Mouse (Mus musculus): Measurements from ENCODE around the gene Pck1.
A peak's percentile ranks its signal among the peaks of the same experiment; 100 is the strongest.
"Not testable (repeated sequence)": the region's sequence is repeated elsewhere in the genome, so short reads cannot be mapped to it uniquely, and the experiment has no call there.

Gene Pck1

GRCm38 (mm10) chr2:173152436-173153151 lies at the start of gene Pck1:
Gene Pck1, plus strand, starts transcription at chr2:173153048.
- no peak for DNase-seq

DNA sequence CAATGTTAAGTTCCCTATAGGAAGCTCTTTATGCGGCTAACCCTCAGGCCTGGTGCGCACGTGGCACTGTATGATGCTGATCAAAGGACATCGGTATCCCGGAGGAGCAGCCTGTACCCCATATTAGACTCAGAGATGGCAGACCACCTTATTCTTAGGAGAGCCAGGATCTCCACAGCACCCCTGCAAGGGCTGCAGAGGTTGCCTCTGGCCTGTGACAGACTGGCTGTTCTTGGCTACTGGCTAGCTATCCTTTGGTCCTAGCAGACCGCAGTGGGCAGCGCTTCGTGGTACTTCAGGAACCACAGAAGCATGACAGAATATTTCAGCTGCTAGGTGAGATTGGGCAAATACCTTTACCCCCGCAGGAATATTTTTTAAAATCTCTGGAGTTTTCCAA lies 46.4 kb upstream of the Pck1 start:
- no peak for DNase-seq

DNA sequence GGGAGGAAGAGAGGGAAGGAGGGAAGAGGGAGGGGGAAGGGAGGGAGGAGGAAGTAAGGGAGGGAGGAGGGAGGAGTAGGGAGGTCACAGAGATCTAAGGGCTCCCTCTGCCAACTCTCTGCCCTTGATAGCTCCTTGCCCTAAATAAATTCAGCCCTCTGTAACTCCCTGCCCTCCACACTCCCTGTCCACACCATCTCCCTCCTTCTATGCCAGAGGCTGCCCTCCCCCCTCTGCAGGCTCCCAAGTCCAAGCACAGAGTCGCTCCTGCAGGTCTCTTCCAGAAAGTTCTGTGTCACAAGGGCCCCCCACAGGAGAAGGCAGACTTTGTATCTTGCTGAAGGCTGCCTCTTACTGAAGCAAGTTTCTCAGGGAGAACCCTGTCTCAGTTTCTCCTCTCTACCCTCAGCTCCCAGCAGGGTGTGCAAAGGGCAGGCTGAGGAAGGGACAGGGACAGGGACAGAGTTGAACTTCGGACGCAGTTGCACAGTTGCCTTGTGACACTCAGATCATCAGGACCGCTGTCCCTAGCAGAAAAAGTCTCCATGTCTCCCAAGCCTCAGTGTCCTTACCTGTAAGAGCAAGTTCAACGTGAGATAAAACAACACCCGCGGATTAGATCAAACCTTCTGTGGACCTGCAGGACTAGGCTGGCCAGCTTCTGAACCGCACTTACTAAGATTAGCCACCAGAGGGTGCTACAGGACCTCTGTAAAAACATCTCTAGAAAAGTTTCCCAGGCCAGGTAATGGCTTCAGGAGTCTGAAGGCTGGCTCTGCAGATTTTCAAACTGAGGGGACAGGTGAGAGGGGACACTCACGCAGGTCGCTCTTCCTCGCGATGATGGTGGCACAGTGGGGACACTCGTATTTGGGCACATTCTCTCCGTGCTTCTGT lies 45.7 kb upstream of the Pck1 start:
- DNase-seq: peak; percentile 62

DNA sequence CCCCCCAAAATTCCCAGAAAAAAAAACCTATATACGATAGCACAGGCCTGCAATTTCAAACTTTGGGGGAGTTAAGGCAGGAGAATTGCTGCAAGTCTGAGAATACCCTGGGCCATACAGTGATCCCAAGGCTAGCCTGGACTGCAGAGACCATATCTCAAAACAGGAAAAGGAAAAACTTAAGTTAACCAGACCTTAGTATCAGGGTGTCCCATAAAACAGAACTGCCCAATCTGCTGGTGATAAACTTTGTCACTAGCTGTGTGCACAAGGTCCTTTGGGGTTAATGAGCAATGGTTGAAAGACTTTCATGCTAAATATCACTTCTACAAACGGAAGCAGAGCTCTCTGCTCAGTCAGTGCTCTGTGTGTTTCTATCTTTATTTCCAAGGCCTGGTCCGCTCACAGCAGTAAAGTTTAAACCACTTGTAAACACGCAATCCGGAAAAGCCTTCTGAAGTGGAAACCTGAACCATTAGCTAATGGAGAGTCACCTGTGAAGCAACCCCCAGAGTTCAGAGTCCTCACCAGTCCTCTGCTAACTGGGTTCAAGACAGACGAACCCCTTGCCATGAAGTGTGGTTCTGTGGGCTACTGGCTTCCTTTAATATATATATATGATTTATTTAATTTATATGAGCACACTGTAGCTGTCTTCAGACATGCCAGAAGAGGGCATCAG lies 44.2 kb upstream of the Pck1 start:
- DNase-seq: no peak

GRCm38 (mm10) chr2:173109510-173109909 lies 43.3 kb upstream of the Pck1 start:
- DNase-seq: no peak

GRCm38 (mm10) chr2:173110571-173110970 lies 42.3 kb upstream of the Pck1 start:
- no peak for DNase-seq

DNA sequence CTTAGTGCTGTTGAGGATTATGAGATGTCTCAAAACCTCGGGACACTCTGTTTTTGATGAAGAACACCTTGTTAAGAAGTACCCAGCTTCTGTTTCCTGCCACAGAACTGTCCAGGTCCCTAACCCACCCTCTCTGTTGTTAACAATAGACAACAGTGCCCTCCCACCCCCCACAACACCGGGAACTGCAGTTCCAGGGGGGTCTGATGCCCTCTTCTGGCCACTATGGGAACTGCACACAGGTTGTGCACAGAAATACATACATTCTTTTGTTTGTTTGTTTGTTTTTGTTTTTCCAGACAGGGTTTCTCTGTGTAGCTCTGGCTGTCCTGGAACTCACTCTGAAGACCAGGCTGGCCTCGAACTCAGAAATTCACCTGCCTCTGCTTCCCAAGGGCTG lies 39.1 kb upstream of the Pck1 start:
- not testable (repeated sequence) for DNase-seq

DNA sequence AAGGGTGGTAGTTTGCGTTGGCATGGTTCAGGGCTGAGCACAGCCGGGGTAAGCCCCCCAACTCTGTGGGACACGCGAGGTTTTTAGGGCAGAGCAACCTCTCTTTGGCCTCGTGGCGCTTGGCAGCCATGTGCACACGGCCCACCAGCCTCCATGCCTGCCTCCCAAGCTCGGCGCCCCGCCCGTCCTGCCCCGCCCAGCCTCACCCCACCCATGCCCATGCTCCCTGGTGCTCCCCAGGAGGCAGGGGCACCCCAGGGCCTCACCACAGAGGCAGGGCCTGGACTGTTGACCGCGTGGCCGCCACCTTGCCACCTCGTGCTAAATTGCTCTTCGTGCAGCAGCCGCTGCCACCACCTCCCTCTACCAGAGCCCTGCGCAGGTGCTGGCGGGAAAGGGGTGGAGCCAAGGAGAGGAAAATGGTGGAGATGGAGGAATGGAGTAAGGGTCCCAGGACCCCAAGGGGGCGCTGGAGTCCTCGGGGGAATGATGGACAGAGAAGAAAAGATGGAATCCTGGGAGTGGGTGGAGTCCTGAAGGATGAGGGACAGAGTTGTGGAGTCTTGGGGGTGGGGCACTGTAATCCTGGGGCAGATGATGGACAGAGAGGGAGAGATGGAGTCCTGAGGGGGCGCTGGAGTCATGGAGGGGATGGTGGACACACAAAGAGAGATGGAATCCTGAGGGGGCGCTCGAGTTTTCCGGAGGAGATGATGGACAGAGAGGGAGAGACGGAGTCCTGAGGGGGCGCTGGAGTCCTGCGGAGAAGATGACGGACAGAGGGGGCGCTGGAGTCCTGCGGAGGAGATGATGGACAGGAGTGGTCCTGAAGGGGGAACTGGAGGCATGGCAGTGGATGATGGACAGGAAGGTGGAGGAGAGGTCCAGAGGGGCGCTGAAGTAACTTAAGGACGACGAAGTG lies 33.6 kb upstream of the Pck1 start, which contains the start of gene Ctcfl:
Gene Ctcfl (minus strand): TSS at position 503 of the 922 bp plus-strand sequence.
- no peak for DNase-seq

DNA sequence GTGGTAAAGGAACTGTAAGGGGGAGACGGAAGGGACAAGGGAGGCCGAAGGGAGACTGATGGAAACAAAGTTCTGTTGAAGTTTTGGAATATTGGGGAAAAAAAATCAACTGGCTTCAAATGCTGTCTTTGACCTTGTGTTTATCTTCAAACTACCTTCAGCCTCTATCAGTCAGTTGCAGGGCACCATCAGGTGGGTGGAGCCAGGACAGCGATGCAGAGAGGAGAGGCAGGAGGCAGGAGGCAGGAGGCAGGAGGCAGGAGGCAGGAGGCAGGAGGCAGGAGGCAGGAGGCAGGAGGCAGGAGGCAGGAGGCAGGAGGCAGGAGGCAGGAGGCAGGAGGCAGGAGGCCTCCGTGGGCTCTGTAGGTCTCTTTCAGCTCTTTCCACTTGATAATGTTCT lies 32.7 kb upstream of the Pck1 start:
- not testable (repeated sequence) for DNase-seq

- no peak for DNase-seq
Measured at GRCm38 (mm10) chr2:173124022-173124735, 28.7 kb upstream of the Pck1 start.

GRCm38 (mm10) chr2:173126386-173126785 lies 26.5 kb upstream of the Pck1 start:
- DNase-seq: no peak

GRCm38 (mm10) chr2:173129111-173129510 lies 23.7 kb upstream of the Pck1 start:
- no peak for DNase-seq

DNA sequence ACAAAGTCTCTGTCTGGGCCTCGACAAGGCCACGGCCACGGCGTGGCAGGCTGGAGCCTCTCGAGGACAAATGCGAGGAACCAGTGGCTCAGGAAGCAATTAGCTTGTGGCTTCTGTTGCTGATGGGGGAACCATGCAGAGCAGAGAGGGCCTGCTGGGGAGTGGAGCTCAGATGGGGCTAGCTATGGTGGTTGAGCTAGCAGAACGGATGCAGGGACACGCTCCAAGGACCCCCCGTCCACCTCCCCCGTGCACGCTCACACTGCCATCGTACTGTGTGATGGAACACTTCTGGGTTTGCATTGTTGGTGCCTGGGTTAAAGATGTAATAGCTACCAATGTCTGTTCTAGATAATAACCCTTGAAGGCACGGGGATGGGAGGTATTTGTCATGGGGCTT lies 20.6 kb upstream of the Pck1 start:
- DNase-seq: no peak

DNA sequence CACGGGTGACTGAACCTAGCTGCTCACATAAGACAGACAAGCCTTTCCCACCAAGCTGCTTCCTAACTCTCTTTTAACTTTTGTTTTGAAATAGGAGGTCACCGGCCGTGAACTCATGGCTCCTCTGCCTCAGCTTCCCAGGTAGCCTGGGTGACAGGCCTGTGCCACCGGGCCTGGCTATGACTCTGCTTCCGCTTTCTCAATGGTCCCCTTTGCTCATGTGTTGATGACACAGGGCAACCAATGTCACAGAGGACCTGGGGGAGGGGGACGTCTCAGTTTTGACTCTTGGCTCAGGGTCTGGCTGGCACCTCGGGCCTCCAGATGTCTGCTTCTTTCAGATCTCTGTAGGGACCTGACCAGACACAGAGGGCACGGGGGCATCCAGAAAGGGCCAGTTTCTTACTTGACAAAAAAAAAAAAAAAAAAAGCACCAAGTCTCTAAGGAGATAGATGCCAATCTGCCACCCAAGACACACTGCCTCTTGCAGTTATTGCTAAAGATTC lies 20.0 kb upstream of the Pck1 start:
- no peak for DNase-seq

DNA sequence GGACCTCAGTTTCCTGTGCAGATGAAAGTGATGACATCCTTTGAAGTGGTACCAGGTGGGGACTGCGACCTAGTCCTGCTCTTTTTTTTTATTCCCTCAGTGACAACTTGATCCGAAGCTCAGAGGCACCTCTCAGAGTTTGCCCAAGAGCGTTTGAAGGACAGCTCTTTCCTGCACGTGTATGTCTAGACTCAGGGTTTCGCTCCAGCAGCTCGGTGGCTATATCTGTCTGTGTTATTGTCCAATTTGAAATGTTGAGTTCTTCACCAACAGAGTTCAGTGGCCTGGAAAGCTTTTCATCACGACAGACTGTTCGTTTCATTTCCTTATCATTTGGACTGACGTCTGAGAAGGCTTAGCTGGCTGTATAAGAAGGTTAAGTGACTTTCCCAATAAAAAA lies 18.2 kb upstream of the Pck1 start:
- DNase-seq: no peak

DNA sequence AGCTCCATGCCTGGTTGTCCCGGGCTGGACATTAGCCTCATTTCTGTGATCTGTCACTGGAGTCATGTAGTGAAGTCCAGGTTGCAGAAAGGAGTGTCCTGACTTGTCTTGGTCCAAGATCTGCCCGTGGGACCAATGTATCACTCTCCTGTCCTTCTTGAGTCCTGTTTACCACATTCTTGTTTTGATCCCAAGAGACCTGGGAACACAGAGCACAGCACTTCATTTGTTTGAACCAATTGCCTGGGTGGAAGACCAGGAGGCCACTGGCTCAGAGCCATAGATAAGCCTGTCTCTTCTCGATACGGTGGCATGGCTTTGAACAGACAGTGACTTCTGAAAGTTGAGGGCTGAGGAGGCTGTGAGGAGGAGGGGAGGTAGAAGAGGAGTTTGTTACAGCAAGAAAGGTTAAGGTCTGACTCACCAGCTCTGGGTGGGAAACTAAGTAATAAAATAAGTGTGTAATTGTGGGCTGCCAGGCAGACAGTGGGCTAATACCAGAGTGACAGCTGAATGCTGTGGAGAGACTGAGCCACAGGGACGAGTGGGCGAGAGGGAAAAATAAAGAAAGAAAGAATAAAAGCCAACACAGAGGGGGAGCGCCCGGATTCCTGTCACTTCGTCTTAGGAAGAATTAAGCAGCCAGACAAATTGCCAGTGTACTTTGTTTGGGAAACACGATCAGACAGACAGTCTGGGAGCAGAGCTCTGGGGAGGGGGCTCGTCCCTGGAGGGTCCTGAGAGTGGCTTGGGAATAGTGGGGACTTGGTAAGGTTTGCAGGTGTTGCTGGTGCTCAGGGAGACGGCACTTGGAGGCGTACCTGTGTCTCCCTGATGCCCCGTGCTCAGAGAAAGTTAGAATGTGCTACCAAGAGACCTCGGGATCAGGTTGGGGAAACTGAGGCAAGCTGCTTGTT lies 14.3 kb upstream of the Pck1 start:
- DNase-seq: no peak

DNA sequence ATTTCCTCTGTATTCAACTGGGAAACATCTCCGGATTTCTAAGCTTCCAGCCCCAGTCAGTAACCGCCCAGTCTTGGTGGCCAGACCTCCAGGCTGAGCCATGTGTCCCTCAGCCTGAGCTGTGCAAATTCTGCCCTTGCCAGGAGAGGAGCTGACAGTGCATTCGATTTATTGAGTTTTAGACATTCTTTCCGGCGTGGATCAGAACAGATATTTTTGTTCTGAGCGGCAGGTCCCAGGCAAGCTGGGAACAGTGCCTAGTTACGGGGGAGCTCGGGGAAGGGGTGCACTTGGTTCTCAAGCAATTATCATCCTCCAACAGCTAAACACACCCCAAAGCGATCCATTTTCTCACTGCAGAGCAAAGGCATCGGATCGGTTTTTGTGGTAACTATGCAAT lies 9.2 kb upstream of the Pck1 start:
- no peak for DNase-seq

DNA sequence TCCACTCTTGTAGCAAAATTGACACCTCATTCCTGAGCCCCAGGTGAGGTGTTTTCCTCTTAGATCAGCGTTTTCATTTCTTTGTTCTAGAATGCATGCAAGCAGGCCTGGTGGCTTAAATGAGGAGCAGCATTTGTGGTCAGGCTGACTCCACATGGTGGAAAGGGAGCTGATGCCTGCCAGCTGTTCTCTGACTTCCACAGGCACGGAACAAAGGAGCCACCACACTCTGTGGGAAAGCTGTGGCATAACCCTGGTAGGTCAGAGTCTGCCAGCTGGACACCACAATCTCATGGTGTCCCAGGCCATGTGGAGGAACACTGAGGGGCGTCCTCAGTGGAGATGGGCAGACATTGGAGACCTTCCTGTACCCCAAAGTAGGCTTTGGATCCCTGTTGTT lies 7.0 kb upstream of the Pck1 start:
- no peak for DNase-seq

GRCm38 (mm10) chr2:173146728-173147127 lies 6.1 kb upstream of the Pck1 start:
- no peak for DNase-seq

DNA sequence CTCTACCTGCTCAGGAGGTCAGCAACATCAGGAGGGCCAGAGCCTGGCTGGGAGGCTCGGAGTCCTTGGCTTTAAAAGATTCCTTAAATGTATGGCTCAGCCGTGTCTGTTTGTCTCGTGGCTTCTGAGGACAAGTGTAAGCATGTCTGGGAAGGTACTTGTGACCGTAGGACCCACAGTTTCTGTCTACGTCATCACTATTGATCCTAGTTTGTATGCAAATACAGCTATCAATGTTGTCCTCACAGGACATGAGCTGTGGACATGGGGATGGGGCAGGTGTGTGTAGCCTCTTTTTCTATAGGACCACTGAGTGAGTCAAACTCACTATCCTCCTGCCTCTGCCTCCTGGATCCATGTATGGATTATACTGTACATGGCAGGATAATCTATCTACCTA lies 4.8 kb upstream of the Pck1 start:
- no peak for DNase-seq
